Mouse (Mus musculus) adrenal gland, postnatal 4 days (tissue): ENCODE results near the gene Apol7a. TPM values are rescaled to one million over a fixed set of nuclear protein-coding genes. Genes with fewer than 3 reads are reported as not detected.

Source experiments
- DNase-seq, 2 experiments: peaks; one replicate each; pipeline ENCODE4 v3.0.0; 2021 to 2022; ENCODE audit warnings: low spot score in 2 of 2, mixed read lengths in 2 of 2
- total RNA-seq, 2 experiments: library from RNA; stranded (reverse); gene quantifications; 2 replicates each; pipeline ENCODE4 v1.2.3; 2021

The Apol7a gene
- total RNA-seq, 2 experiments from 2014 or later, result 2.5 TPM; not detected in 1

GRCm38 (mm10) chr15:77377419-77377818 lies 21.5 kb downstream of the Apol7a start:
- DNase-seq, result no peak

GRCm38 (mm10) chr15:77376920-77377319 lies 22.0 kb downstream of the Apol7a start:
- no peak for DNase-seq

GRCm38 (mm10) chr15:77370588-77370987 lies 28.3 kb downstream of the Apol7a start:
- DNase-seq, result no peak

- DNase-seq, result no peak
These were observed 28.9 kb downstream of the Apol7a start for GRCm38 (mm10) chr15:77369981-77370380.

- DNase-seq, result no peak
These were observed 30.0 kb downstream of the Apol7a start for GRCm38 (mm10) chr15:77368818-77369320.

GRCm38 (mm10) chr15:77368148-77368547 lies 30.8 kb downstream of the Apol7a start:
- DNase-seq, result peak; percentile 86 to 93

- no peak for DNase-seq
These were observed 31.4 kb downstream of the Apol7a start for GRCm38 (mm10) chr15:77367504-77367903.

GRCm38 (mm10) chr15:77366706-77367484 lies 32.0 kb downstream of the Apol7a start:
- peak; percentile 68 to 72 for DNase-seq

- DNase-seq, result no peak
These were observed 33.0 kb downstream of the Apol7a start for GRCm38 (mm10) chr15:77365700-77366570.

GRCm38 (mm10) chr15:77364026-77364425 lies 34.9 kb downstream of the Apol7a start:
- DNase-seq, result no peak

- DNase-seq, result no peak
These were observed 35.3 kb downstream of the Apol7a start for GRCm38 (mm10) chr15:77363578-77363977.

GRCm38 (mm10) chr15:77362952-77363351 lies 36.0 kb downstream of the Apol7a start:
- no peak for DNase-seq

- DNase-seq, result no peak
These were observed 39.0 kb downstream of the Apol7a start for GRCm38 (mm10) chr15:77359905-77360304.

- no peak for DNase-seq
These were observed 39.4 kb downstream of the Apol7a start for GRCm38 (mm10) chr15:77359486-77359885.

GRCm38 (mm10) chr15:77359084-77359483 lies 39.8 kb downstream of the Apol7a start:
- no peak for DNase-seq

- peak; percentile 49 to 63 for DNase-seq
These were observed 40.4 kb downstream of the Apol7a start for GRCm38 (mm10) chr15:77358320-77359040.

- no peak for DNase-seq
These were observed 42.6 kb downstream of the Apol7a start for GRCm38 (mm10) chr15:77356248-77356810.

GRCm38 (mm10) chr15:77354848-77355551 lies 43.9 kb downstream of the Apol7a start:
- DNase-seq, result no peak

GRCm38 (mm10) chr15:77354496-77354847 lies 44.4 kb downstream of the Apol7a start:
- no peak for DNase-seq

GRCm38 (mm10) chr15:77353764-77354163 lies 45.1 kb downstream of the Apol7a start:
- DNase-seq, result no peak
